Mouse (Mus musculus) hematopoietic multipotent progenitor cell, adult 10-12 weeks (in vitro differentiated cells): ENCODE measurements around the gene Olfr1143. TPM values are rescaled to one million over a fixed set of nuclear protein-coding genes. Genes with fewer than 3 reads are reported as not detected.

Source experiments
- polyA plus RNA-seq: library from polyadenylated mRNA; stranded (reverse); fragments of >175 nt; gene quantifications from 2 replicates; pipeline ENCODE4 v1.2.3, GENCODE M21; 2012; ENCODE audit warnings: low replicate concordance

Gene Olfr1143
- polyA plus RNA-seq, result not detected in 2 replicates

GRCm38 (mm10) chr2:87800292-87800691 lies at the start of gene Olfr1143:
Gene Olfr1143 (plus strand): TSS chr2:87800592.

GRCm38 (mm10) chr2:87753891-87754290 lies 46.5 kb upstream of the Olfr1143 start, which contains the start of gene Olfr1141:
Gene Olfr1141 (minus strand): TSS chr2:87753991.

GRCm38 (mm10) chr2:87779183-87779582 lies 21.2 kb upstream of the Olfr1143 start, which contains the start of gene Olfr152:
Gene Olfr152 (plus strand): TSS chr2:87779483.

GRCm38 (mm10) chr2:87809522-87809921 lies 9.1 kb downstream of the Olfr1143 start, which contains the start of gene Olfr1145:
Gene Olfr1145 (plus strand): TSS chr2:87809822.

GRCm38 (mm10) chr2:87830233-87830632 lies 29.8 kb downstream of the Olfr1143 start, which contains the start of gene Olfr1148:
Gene Olfr1148 (plus strand): TSS chr2:87830533.

GRCm38 (mm10) chr2:87843693-87844092 lies 43.3 kb downstream of the Olfr1143 start, which contains the start of gene Olfr1150-ps1:
Gene Olfr1150-ps1 (plus strand): TSS chr2:87843993.

Other genes starting within 250 kb of the Olfr1143 start
- not detected in 2 replicates for gene Olfr1129, start 226.7 kb upstream of the Olfr1143 start, polyA plus RNA-seq
- not detected in 2 replicates for gene Olfr1130, start 194.4 kb upstream of the Olfr1143 start, polyA plus RNA-seq
- not detected in 2 replicates for gene Olfr1131, start 173.5 kb upstream of the Olfr1143 start, polyA plus RNA-seq
- not detected in 2 replicates for gene Olfr1132, start 163.1 kb upstream of the Olfr1143 start, polyA plus RNA-seq
- not detected in 2 replicates for gene Olfr1133, start 153.2 kb upstream of the Olfr1143 start, polyA plus RNA-seq
- not detected in 2 replicates for gene Olfr1134, start 142.1 kb upstream of the Olfr1143 start, polyA plus RNA-seq
- not detected in 2 replicates for gene Olfr1135, start 126.9 kb upstream of the Olfr1143 start, polyA plus RNA-seq
- gene Olfr1136, start 106.6 kb upstream of the Olfr1143 start, polyA plus RNA-seq, result not detected in 2 replicates
- gene Olfr1137, start 87.4 kb upstream of the Olfr1143 start, polyA plus RNA-seq, result not detected in 2 replicates
- gene Olfr1138, start 60.6 kb upstream of the Olfr1143 start, polyA plus RNA-seq, result not detected in 2 replicates
- not detected in 2 replicates for gene Olfr1140, start 56.8 kb upstream of the Olfr1143 start, polyA plus RNA-seq
- gene Olfr1141, start 46.6 kb upstream of the Olfr1143 start, polyA plus RNA-seq, result not detected in 2 replicates
- gene Olfr152, start 21.1 kb upstream of the Olfr1143 start, polyA plus RNA-seq, result not detected in 2 replicates
- not detected in 2 replicates for gene Olfr1145, start 9.2 kb downstream of the Olfr1143 start, polyA plus RNA-seq
- not detected in 2 replicates for gene Olfr1148, start 29.9 kb downstream of the Olfr1143 start, polyA plus RNA-seq
- gene Olfr1150-ps1, start 43.4 kb downstream of the Olfr1143 start, polyA plus RNA-seq, result not detected in 2 replicates
- not detected in 2 replicates for gene Olfr1151, start 55.3 kb downstream of the Olfr1143 start, polyA plus RNA-seq
- gene Olfr1152, start 65.9 kb downstream of the Olfr1143 start, polyA plus RNA-seq, result not detected in 2 replicates
- 0.12 TPM in 1 of 2 replicates, not detected in the other for gene Olfr1153, start 94.4 kb downstream of the Olfr1143 start, polyA plus RNA-seq
- gene Olfr1154, start 104.6 kb downstream of the Olfr1143 start, polyA plus RNA-seq, result not detected in 2 replicates
- gene Olfr1155, start 144.5 kb downstream of the Olfr1143 start, polyA plus RNA-seq, result not detected in 2 replicates
- gene Olfr1156, start 152.5 kb downstream of the Olfr1143 start, polyA plus RNA-seq, result not detected in 2 replicates
- gene Olfr1157, start 167.7 kb downstream of the Olfr1143 start, polyA plus RNA-seq, result not detected in 2 replicates
- gene Olfr74, start 174.1 kb downstream of the Olfr1143 start, polyA plus RNA-seq, result not detected in 2 replicates
- not detected in 2 replicates for gene Olfr1158, start 189.5 kb downstream of the Olfr1143 start, polyA plus RNA-seq
- not detected in 2 replicates for gene Olfr1160, start 207.7 kb downstream of the Olfr1143 start, polyA plus RNA-seq
- gene Olfr1161, start 222.2 kb downstream of the Olfr1143 start, polyA plus RNA-seq, result not detected in 2 replicates
- not detected in 2 replicates for gene Olfr73, start 237.1 kb downstream of the Olfr1143 start, polyA plus RNA-seq